Mouse (Mus musculus) ES-Bruce4 (cell line): ENCODE results near the gene Rbbp6.
A peak's percentile ranks its signal among the peaks of the same experiment; 100 is the strongest.

Source experiments
- CTCF ChIP-seq: IDR thresholded peaks from one replicate; pipeline ENCODE4 v1.8.1; 2011; ENCODE audit warnings: low read depth, low read length
- EP300 ChIP-seq: IDR thresholded peaks from 2 replicates; pipeline ENCODE4 v1.6.1; 2011; ENCODE audit warnings: low read depth, low read length; ENCODE audit not compliant: insufficient read depth

- TF ChIP-seq CTCF (peak; percentile 48), EP300 (no peak)
Observed at GRCm38 (mm10) chr7:122921537-122921936, 43.9 kb upstream of the Rbbp6 start.
